ENCODE assay signal across 22 mouse cellular contexts in genomic region chr5:149203796-149204375, GRCm38 (mm10). TPM values are rescaled to one million over a fixed set of nuclear protein-coding genes. Genes with fewer than 3 reads are reported as not detected.
DNase-seq lines count a peak whose midpoint lies in the region; ATAC-seq and TF ChIP-seq lines count a peak whose summit lies in the region.
"Had no signal": no experiment of that assay in that cellular context is flagged by ENCODE, and none has a peak within 500 bp of the region (broad histone marks: within the 10 kb centered on the region; RNA-seq: fewer than 3 reads in every experiment).

No protein-coding gene starts in this region.

- no peak for TF ChIP-seq CTCF in intestine, postnatal 0 days (IDR thresholded peaks at IDR 0.05; ENCODE audit: low read depth)
- no peak for TF ChIP-seq CTCF in testis, adult 2 months (IDR thresholded peaks at IDR 0.05; ENCODE audit: control insufficient read depth, insufficient read depth, insufficient replicate concordance, low read depth, low read length)

- no peak overlapping the region for H3K9ac ChIP-seq in intestine, postnatal 0 days (ENCODE audit: low read depth, low read length)
- H3K9ac ChIP-seq in intestine, embryonic 16.5 days (ENCODE audit: low read depth, low read length), result no peak overlapping the region
- no peak overlapping the region for H3K9ac ChIP-seq in hindbrain, embryonic 13.5 days
- H3K9ac ChIP-seq: forebrain, postnatal 0 days; hindbrain, embryonic 12.5 days; lung, embryonic 14.5 days; midbrain, embryonic 15.5 days; neural tube, embryonic 13.5 days had no signal

- no peak for ATAC-seq in intestine, postnatal 0 days
- no peak for ATAC-seq in intestine, embryonic 16.5 days
- ATAC-seq in hindbrain, embryonic 13.5 days (ENCODE audit: low FRiP score), result no peak
- ATAC-seq: activated CD4-positive, CD25-positive, alpha-beta regulatory T cell, adult 4 months; forebrain, postnatal 0 days; midbrain, embryonic 15.5 days had no signal

- H3K27ac ChIP-seq in intestine, postnatal 0 days (ENCODE audit: low read depth, low read length), result 0 out of 2 replicates have a peak overlapping the region, but pooled peaks have one; percentile 28
- H3K27ac ChIP-seq in intestine, embryonic 16.5 days (ENCODE audit: low read length), result no peak overlapping the region
- peak overlapping the region; percentile 12; the same call in 1 of the 2 replicates for H3K27ac ChIP-seq in testis, adult 2 months (ENCODE audit: control insufficient read depth, insufficient read depth, low read depth, low read length)
- H3K27ac ChIP-seq in hindbrain, embryonic 13.5 days, result no peak overlapping the region
- H3K27ac ChIP-seq: hindbrain, embryonic 12.5 days; midbrain, embryonic 15.5 days; neural tube, embryonic 13.5 days had no signal

- peaks cover 55% of the 10 kb centered on the region for H3K36me3 ChIP-seq in intestine, postnatal 0 days (ENCODE audit: control insufficient read depth, insufficient read depth)
- peaks cover 27% of the 10 kb centered on the region for H3K36me3 ChIP-seq in intestine, embryonic 16.5 days (ENCODE audit: control insufficient read depth, insufficient read depth, low read length)
- peaks cover 6% of the 10 kb centered on the region for H3K36me3 ChIP-seq in testis, adult 2 months (ENCODE audit: control insufficient read depth, insufficient read depth, low read length)
- peaks cover 63% of the 10 kb centered on the region for H3K36me3 ChIP-seq in hindbrain, embryonic 13.5 days

- DNase-seq in testis, postnatal 14 days (ENCODE audit: low spot score), result no peak
- peak; percentile 66 for DNase-seq in ZHBTc4 (ENCODE audit: low read depth, low spot score)
- DNase-seq in ovary, postnatal 36 days (ENCODE audit: low spot score), result no peak
- DNase-seq: adrenal gland, adult 8-10 months; cerebellum, adult 11-12 months; cerebellum, postnatal 10 days; forebrain, postnatal 0 days; kidney, adult 9 months; kidney, postnatal 36 days; left cerebral cortex, postnatal 4 days; lung, embryonic 14.5 days; thymus, adult 2 months had no signal

- H3K27me3 ChIP-seq in intestine, postnatal 0 days (replicated peaks; ENCODE audit: control insufficient read depth, insufficient read depth, low read length), result no peaks in the 10 kb centered on the region
- no peaks in the 10 kb centered on the region for H3K27me3 ChIP-seq in intestine, embryonic 16.5 days (replicated peaks; ENCODE audit: control insufficient read depth, insufficient read depth, low read length)
- no peaks in the 10 kb centered on the region for H3K27me3 ChIP-seq in testis, adult 2 months (ENCODE audit: control insufficient read depth, insufficient read depth, low read length)
- H3K27me3 ChIP-seq in hindbrain, embryonic 13.5 days, result no peaks in the 10 kb centered on the region
- H3K27me3 ChIP-seq: hindbrain, embryonic 12.5 days; midbrain, embryonic 15.5 days; neural tube, embryonic 13.5 days; Patski had no signal

- H3K4me2 ChIP-seq in intestine, postnatal 0 days (replicated peaks; ENCODE audit: low read depth), result no peak overlapping the region
- no peak overlapping the region for H3K4me2 ChIP-seq in intestine, embryonic 16.5 days (ENCODE audit: low read depth, low read length)
- H3K4me2 ChIP-seq in hindbrain, embryonic 13.5 days, result no peak overlapping the region
- H3K4me2 ChIP-seq: heart, embryonic 11.5 days; hindbrain, embryonic 12.5 days; lung, embryonic 14.5 days; midbrain, embryonic 15.5 days; neural tube, embryonic 13.5 days had no signal

- 81% methylated on average over 4 of the region's 4 CpGs for WGBS in intestine, postnatal 0 days
- WGBS in intestine, embryonic 16.5 days, result 80% methylated on average over 4 of the region's 4 CpGs
- WGBS in hindbrain, embryonic 13.5 days, result 89% methylated on average over 4 of the region's 4 CpGs

- TF ChIP-seq POLR2A in testis, adult 2 months (IDR thresholded peaks at IDR 0.05; ENCODE audit: control insufficient read depth, low read depth, low read length), result no peak

- no peaks in the 10 kb centered on the region for H3K4me1 ChIP-seq in intestine, postnatal 0 days (replicated peaks; ENCODE audit: control insufficient read depth, insufficient read depth, low read length)
- no peaks in the 10 kb centered on the region for H3K4me1 ChIP-seq in intestine, embryonic 16.5 days (ENCODE audit: control insufficient read depth, insufficient read depth, low read length)
- H3K4me1 ChIP-seq in testis, adult 2 months (ENCODE audit: control insufficient read depth, insufficient read depth, low read length), result no peaks in the 10 kb centered on the region
- H3K4me1 ChIP-seq in hindbrain, embryonic 13.5 days (replicated peaks), result peaks cover 5% of the 10 kb centered on the region; the same call in 1 of the 2 replicates

- H3K4me3 ChIP-seq in intestine, postnatal 0 days (ENCODE audit: low read depth, low read length), result no peak overlapping the region
- H3K4me3 ChIP-seq in intestine, embryonic 16.5 days (ENCODE audit: low read length), result no peak overlapping the region
- H3K4me3 ChIP-seq in testis, adult 2 months (ENCODE audit: control insufficient read depth, low read depth, low read length), result no peak overlapping the region
- H3K4me3 ChIP-seq in hindbrain, embryonic 13.5 days, result no peak overlapping the region
- H3K4me3 ChIP-seq: hindbrain, embryonic 12.5 days; midbrain, embryonic 15.5 days; neural tube, embryonic 13.5 days had no signal

- no peaks in the 10 kb centered on the region for H3K9me3 ChIP-seq in intestine, postnatal 0 days (ENCODE audit: control insufficient read depth)
- H3K9me3 ChIP-seq in intestine, embryonic 16.5 days (ENCODE audit: control insufficient read depth, low read length), result no peaks in the 10 kb centered on the region
- no peaks in the 10 kb centered on the region for H3K9me3 ChIP-seq in hindbrain, embryonic 13.5 days
- H3K9me3 ChIP-seq: hindbrain, embryonic 12.5 days; midbrain, embryonic 15.5 days; neural tube, embryonic 13.5 days had no signal

RNA-seq across cellular contexts. Expression of gene Hmgb1, which starts 19.6 kb away (rescaled TPM):
- 516 and 565 TPM in 2 replicates for polyA plus RNA-seq in intestine, postnatal 0 days (2015; fragmentation: Nextera tagmentation; extraction: Ambion mirVana)
- polyA plus RNA-seq in intestine, embryonic 16.5 days (2015; fragmentation: Nextera tagmentation; extraction: Ambion mirVana), result 780 and 921 TPM in 2 replicates
- polyA plus RNA-seq in testis, adult 2 months (2012; rRNA removed), result 15.2 and 15.3 TPM in 2 replicates
- polyA plus RNA-seq in hindbrain, embryonic 13.5 days (2015; fragmentation: Nextera tagmentation; extraction: Ambion mirVana), result 984 and 1,014 TPM in 2 replicates

RNA-seq across cellular contexts. Expression of gene Uspl1, which starts 19.7 kb away (rescaled TPM):
- polyA plus RNA-seq in intestine, postnatal 0 days (2015; fragmentation: Nextera tagmentation; extraction: Ambion mirVana), result 16.9 and 17.5 TPM in 2 replicates
- polyA plus RNA-seq in intestine, embryonic 16.5 days (2015; fragmentation: Nextera tagmentation; extraction: Ambion mirVana), result 31.1 and 31.3 TPM in 2 replicates
- 17.2 and 17.9 TPM in 2 replicates for polyA plus RNA-seq in testis, adult 2 months (2012; rRNA removed)
- polyA plus RNA-seq in hindbrain, embryonic 13.5 days (2015; fragmentation: Nextera tagmentation; extraction: Ambion mirVana), result 54.6 and 58.6 TPM in 2 replicates

Comparison
In these comparisons a context has a peak if more than half of its experiments do, and no peak if none do; other contexts are left out.
1. H3K27ac ChIP-seq: peak in intestine, postnatal 0 days (single experiment) and testis, adult 2 months (single experiment); none in intestine, embryonic 16.5 days (single experiment) and hindbrain, embryonic 13.5 days (single experiment).
2. RNA of gene Hmgb1, which starts 19.6 kb away (polyA plus RNA-seq): 984 to 1,014 TPM in hindbrain, embryonic 13.5 days, 780 to 921 TPM in intestine, embryonic 16.5 days and 516 to 565 TPM in intestine, postnatal 0 days; 15.2 to 15.3 TPM in testis, adult 2 months; every median in the first group is over 10 times any median in the second.